Mouse (Mus musculus): ENCODE results near the gene Gls2. TPM values are rescaled to one million over a fixed set of nuclear protein-coding genes. Genes with fewer than 3 reads are reported as not detected.
"Not testable (repeated sequence)": the region's sequence is repeated elsewhere in the genome, so short reads cannot be mapped to it uniquely, and the experiment has no call there.

Gene Gls2
- 1.2 and 1.5 TPM in 2 replicates for polyA plus RNA-seq (2014; fragmentation: Nextera tagmentation; extraction: Ambion mirVana)

DNA sequence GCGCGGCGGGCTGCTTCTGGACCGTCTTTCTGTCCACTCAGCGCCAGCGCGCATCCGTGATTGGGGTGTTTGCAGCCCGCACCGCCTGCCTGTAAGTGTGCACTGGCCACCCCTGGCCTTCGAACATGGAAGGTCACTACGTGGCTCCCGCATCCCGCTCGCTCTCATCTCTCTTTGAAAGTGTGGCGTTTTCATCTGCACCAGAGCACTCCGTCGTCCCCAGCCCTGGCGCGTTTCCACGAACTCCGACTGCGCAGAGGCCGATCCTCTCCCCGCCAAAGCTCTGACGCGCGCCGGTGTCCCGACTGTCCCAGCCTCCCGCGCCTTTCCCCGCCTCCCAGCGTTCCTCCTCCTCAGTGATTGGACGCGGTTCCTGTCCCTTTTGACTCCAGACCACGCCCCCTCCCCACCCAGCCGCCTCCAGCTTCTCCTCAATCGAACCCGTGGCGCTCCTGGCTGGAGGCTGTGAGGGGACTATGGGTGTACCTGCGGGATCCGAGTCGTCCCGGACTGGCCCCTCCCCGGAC, at the start of gene Gls2:
Gls2 (plus strand) TSS at position 434 of the 527 bp plus-strand sequence.
- Histone ChIP-seq H3K9ac (ENCODE audit: low read length) (peak within 1 kb of the TSS; percentile 71), H3K4me1 (ENCODE audit: control insufficient read depth, insufficient read depth, low read length) (0 out of 2 replicates have a peak, but pooled peaks cover 6% of the 10 kb centered on the region), H3K27ac (ENCODE audit: low read depth, low read length) (no peak within 1 kb of the TSS), H3K27me3 (ENCODE audit: control insufficient read depth, insufficient read depth, low read length) (peaks cover 18% of the 10 kb centered on the region), H3K9me3 (ENCODE audit: control insufficient read depth, low read length) (no peaks in the 10 kb centered on the region), H3K4me3 (ENCODE audit: low read depth, low read length) (peak within 1 kb of the TSS; percentile 69), H3K4me2 (ENCODE audit: low read depth) (peak within 1 kb of the TSS; percentile 99), H3K36me3 (ENCODE audit: control insufficient read depth, insufficient read depth, low read length) (no peaks in the 10 kb centered on the region)
- under 1% methylated on average over 42 of the region's 46 CpGs for WGBS
- DNase-seq (ENCODE audit: low spot score) = peak; percentile 96
- ATAC-seq (ENCODE audit: insufficient read depth, low FRiP score, low TSS enrichment) = peak; percentile 96

DNA sequence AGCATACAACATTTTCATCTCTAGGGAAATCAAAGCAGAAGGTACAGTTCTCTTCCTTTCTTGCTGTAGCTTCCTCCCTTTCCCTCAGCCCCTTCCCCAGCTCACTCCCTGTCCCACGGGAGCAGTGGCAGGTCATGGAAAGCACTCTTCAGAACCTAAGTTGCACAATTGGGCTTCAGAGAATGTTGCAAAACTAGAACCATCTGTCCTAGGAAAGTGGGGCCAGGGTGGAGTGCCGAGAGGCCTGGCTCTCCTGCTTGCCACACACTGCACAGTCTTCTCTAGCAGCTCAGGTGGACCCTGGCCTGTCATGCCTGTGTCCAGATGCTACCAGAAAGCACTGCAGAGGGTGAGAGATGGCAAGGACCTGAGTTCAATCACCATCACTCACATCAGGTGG, 49.3 kb upstream of the Gls2 start:
- H3K4me1 ChIP-seq (ENCODE audit: control insufficient read depth, insufficient read depth, low read length) = no peaks in the 10 kb centered on the region
- no peak overlapping the region for H3K4me3 ChIP-seq (ENCODE audit: low read depth, low read length)
- ATAC-seq (ENCODE audit: insufficient read depth, low FRiP score, low TSS enrichment) (no peak), DNase-seq (ENCODE audit: low spot score) (no peak)
- no peaks in the 10 kb centered on the region for H3K9me3 ChIP-seq (ENCODE audit: control insufficient read depth, low read length)
- no peak overlapping the region for H3K9ac ChIP-seq (ENCODE audit: low read length)
- WGBS = 85% methylated on average over 2 of the region's 2 CpGs
- H3K4me2 ChIP-seq (ENCODE audit: low read depth) = no peak overlapping the region
- H3K36me3 ChIP-seq (ENCODE audit: control insufficient read depth, insufficient read depth, low read length) = no peaks in the 10 kb centered on the region; the same call in 1 of the 2 replicates
- H3K27me3 ChIP-seq (ENCODE audit: control insufficient read depth, insufficient read depth, low read length) = no peaks in the 10 kb centered on the region
- H3K27ac ChIP-seq (ENCODE audit: low read depth, low read length) = no peak overlapping the region

DNA sequence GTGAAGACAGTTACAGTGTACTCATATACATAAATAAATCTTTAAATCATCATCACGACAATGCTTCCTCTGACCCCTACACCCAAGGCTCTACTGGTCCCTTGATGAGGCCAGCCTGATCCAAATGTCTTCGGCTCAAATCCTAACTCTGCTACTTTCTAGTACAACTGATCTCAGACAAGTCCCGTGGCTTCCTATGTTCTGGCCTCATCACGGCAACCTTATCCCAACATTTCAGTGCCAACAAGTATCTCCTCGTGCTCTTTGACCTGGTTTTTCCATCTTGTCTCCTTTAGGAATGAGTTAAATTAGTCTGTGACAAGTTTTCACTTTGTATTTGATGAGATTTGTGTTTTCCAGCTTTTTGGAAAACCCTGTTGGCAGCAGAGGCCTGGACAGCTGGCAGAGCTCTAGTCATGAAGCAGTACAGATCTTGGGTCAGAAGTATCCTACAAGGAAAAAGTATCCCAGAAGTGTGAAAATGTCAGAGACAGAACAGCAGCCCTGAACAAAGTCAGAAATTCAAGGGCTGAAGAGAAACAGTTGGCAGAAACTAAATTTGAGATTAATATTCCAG, 45.4 kb upstream of the Gls2 start:
- Histone ChIP-seq H3K4me2 (ENCODE audit: low read depth) (no peak overlapping the region), H3K27ac (ENCODE audit: low read depth, low read length) (no peak overlapping the region)
- 89% methylated on average over 5 of the region's 5 CpGs for WGBS

DNA sequence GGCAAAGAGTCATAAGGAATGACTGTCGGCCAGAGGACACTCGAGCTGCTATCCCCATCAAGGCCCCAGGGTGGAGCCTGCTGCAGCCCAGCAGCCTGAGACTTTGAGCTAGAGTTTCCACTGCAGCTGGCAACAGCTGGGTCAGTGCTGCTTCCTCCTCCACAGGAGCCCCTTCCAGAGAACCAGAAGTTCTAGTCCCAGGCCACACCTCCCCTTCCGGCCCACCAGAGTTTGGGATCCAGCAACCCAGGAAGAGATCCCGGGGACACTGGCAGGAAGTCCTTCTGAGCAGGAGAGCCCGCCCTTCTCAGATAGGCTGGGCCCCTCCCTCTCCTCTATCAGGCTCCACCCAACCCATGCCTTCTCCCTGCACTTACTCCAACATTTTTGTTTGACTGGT, 44.7 kb upstream of the Gls2 start:
- peak; percentile 61 for DNase-seq (ENCODE audit: low spot score)
- H3K27ac ChIP-seq (ENCODE audit: low read depth, low read length) = no peak overlapping the region
- no peak overlapping the region for H3K4me3 ChIP-seq (ENCODE audit: low read depth, low read length)
- no peaks in the 10 kb centered on the region for H3K27me3 ChIP-seq (ENCODE audit: control insufficient read depth, insufficient read depth, low read length)
- H3K9me3 ChIP-seq (ENCODE audit: control insufficient read depth, low read length) = no peaks in the 10 kb centered on the region
- 3% methylated on average over 5 of the region's 5 CpGs for WGBS
- no peaks in the 10 kb centered on the region for H3K36me3 ChIP-seq (ENCODE audit: control insufficient read depth, insufficient read depth, low read length)
- no peak overlapping the region for H3K4me2 ChIP-seq (ENCODE audit: low read depth)
- no peak for ATAC-seq (ENCODE audit: insufficient read depth, low FRiP score, low TSS enrichment)
- no peak overlapping the region for H3K9ac ChIP-seq (ENCODE audit: low read length)
- no peaks in the 10 kb centered on the region for H3K4me1 ChIP-seq (ENCODE audit: control insufficient read depth, insufficient read depth, low read length)

More for the DNA sequence above, 45.4 kb upstream of the Gls2 start:
- DNase-seq (ENCODE audit: low spot score) (no peak), ATAC-seq (ENCODE audit: insufficient read depth, low FRiP score, low TSS enrichment) (no peak)
- no peak overlapping the region for H3K9ac ChIP-seq (ENCODE audit: low read length)
- no peaks in the 10 kb centered on the region for H3K9me3 ChIP-seq (ENCODE audit: control insufficient read depth, low read length)
- H3K27me3 ChIP-seq (ENCODE audit: control insufficient read depth, insufficient read depth, low read length) = no peaks in the 10 kb centered on the region
- no peaks in the 10 kb centered on the region for H3K36me3 ChIP-seq (ENCODE audit: control insufficient read depth, insufficient read depth, low read length)
- no peak overlapping the region for H3K4me3 ChIP-seq (ENCODE audit: low read depth, low read length)
- no peaks in the 10 kb centered on the region for H3K4me1 ChIP-seq (ENCODE audit: control insufficient read depth, insufficient read depth, low read length)

DNA sequence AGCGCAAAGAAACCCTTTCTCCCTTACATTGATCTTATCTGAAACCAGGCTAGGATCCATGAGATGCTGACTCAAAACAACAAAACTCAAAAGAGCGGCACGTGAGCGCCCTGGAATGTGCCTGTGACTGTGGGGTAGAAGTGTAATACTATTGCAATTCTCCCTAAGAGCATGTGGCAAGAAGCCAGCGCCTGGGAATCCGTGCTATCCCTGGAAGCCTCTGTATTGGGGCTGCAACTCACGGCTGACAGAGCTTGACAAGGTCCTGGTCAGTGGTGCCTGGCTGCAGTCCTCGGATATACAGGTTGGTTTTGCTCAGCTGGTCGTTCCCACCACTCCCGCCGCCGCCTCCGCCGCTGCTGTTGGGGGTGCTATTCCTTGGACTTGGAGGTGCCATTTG, 43.3 kb upstream of the Gls2 start:
- DNase-seq (ENCODE audit: low spot score) (no peak), ATAC-seq (ENCODE audit: insufficient read depth, low FRiP score, low TSS enrichment) (no peak)
- H3K4me2 ChIP-seq (ENCODE audit: low read depth) = no peak overlapping the region
- no peaks in the 10 kb centered on the region for H3K4me1 ChIP-seq (ENCODE audit: control insufficient read depth, insufficient read depth, low read length)
- H3K4me3 ChIP-seq (ENCODE audit: low read depth, low read length) = no peak overlapping the region
- no peaks in the 10 kb centered on the region for H3K9me3 ChIP-seq (ENCODE audit: control insufficient read depth, low read length)
- H3K27ac ChIP-seq (ENCODE audit: low read depth, low read length) = no peak overlapping the region
- H3K9ac ChIP-seq (ENCODE audit: low read length) = no peak overlapping the region
- WGBS = 89% methylated on average over 14 of the region's 14 CpGs
- H3K36me3 ChIP-seq (ENCODE audit: control insufficient read depth, insufficient read depth, low read length) = no peaks in the 10 kb centered on the region
- no peaks in the 10 kb centered on the region for H3K27me3 ChIP-seq (ENCODE audit: control insufficient read depth, insufficient read depth, low read length)

DNA sequence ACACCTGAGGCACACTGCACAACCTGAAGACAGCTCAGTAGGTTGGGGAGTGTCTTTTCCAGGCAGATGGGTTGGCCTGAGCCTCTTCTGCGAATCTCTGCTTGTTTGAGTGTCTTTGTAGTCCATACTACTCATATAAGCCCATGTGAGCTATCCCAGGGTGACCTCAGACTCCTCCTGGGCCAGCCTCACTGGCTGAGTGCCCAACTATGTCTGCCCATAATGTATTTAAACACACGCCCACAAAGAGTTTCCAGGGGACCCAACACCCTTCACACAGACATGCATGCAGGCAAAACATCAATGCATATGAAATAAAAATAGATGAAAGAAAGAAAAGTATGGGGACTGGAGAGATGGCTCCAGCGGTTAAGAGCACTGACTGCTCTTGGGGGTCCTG, 40.3 kb upstream of the Gls2 start:
- H3K9ac ChIP-seq (ENCODE audit: low read length) = no peak overlapping the region
- H3K36me3 ChIP-seq (ENCODE audit: control insufficient read depth, insufficient read depth, low read length) = no peaks in the 10 kb centered on the region
- no peak overlapping the region for H3K4me3 ChIP-seq (ENCODE audit: low read depth, low read length)
- no peaks in the 10 kb centered on the region for H3K4me1 ChIP-seq (ENCODE audit: control insufficient read depth, insufficient read depth, low read length)
- ATAC-seq (ENCODE audit: insufficient read depth, low FRiP score, low TSS enrichment) (no peak), DNase-seq (ENCODE audit: low spot score) (no peak)
- H3K27me3 ChIP-seq (ENCODE audit: control insufficient read depth, insufficient read depth, low read length) = no peaks in the 10 kb centered on the region
- H3K9me3 ChIP-seq (ENCODE audit: control insufficient read depth, low read length) = no peaks in the 10 kb centered on the region
- H3K27ac ChIP-seq (ENCODE audit: low read depth, low read length) = no peak overlapping the region
- 79% methylated on average over 3 of the region's 3 CpGs for WGBS
- H3K4me2 ChIP-seq (ENCODE audit: low read depth) = no peak overlapping the region

DNA sequence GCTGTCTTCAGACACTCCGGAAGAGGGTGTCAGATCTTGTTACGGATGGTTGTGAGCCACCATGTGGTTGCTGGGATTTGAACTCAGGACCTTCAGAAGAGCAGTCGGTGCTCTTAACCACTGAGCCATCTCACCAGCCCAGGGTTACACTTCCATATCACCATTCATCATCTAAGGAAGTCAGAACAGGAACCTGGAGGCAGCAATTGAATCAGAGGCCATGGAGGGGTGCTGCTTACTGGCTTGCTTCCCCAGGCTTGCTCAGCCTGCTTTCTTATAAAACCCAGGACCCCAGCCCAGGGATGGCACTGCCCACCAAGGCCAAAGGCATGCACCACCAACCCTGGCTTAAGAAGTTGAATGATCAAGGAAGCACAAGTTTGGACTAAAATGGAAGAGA, 28.5 kb upstream of the Gls2 start:
- not testable (repeated sequence) for H3K9me3 ChIP-seq (ENCODE audit: control insufficient read depth, low read length); DNase-seq (ENCODE audit: low spot score); H3K27me3 ChIP-seq (ENCODE audit: control insufficient read depth, insufficient read depth, low read length); H3K4me1 ChIP-seq (ENCODE audit: control insufficient read depth, insufficient read depth, low read length); H3K36me3 ChIP-seq (ENCODE audit: control insufficient read depth, insufficient read depth, low read length); H3K9ac ChIP-seq (ENCODE audit: low read length); H3K4me3 ChIP-seq (ENCODE audit: low read depth, low read length); H3K4me2 ChIP-seq (ENCODE audit: low read depth); H3K27ac ChIP-seq (ENCODE audit: low read depth, low read length); ATAC-seq (ENCODE audit: insufficient read depth, low FRiP score, low TSS enrichment)
- whole genome bisulfite sequencing = 94% methylated on average over 2 of the region's 3 CpGs

DNA sequence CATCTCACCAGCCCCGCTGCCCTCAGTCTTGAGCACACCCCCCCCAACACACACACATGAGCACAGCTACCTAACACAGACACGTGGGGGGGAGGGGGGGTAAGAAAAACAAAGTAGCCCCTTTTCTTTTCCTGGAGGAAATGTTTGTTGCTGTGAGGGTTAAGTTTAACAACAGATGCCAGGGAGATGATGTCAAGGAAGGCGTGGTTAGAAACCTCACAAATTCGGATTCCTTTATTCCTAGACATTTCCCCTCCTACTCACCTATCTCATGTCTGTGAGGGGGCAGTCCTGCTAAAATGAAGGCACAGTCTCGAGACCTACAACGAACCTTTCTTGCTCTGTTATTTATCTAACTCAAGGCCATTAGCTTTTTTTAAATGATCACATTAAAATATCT, 27.2 kb upstream of the Gls2 start:
- no peaks in the 10 kb centered on the region for H3K4me1 ChIP-seq (ENCODE audit: control insufficient read depth, insufficient read depth, low read length)
- H3K9ac ChIP-seq (ENCODE audit: low read length) = no peak overlapping the region
- ATAC-seq (ENCODE audit: insufficient read depth, low FRiP score, low TSS enrichment) (no peak), DNase-seq (ENCODE audit: low spot score) (no peak)
- H3K9me3 ChIP-seq (ENCODE audit: control insufficient read depth, low read length) = no peaks in the 10 kb centered on the region
- H3K4me3 ChIP-seq (ENCODE audit: low read depth, low read length) = no peak overlapping the region
- H3K4me2 ChIP-seq (ENCODE audit: low read depth) = no peak overlapping the region
- 65% methylated on average over 6 of the region's 6 CpGs for WGBS
- no peaks in the 10 kb centered on the region for H3K27me3 ChIP-seq (ENCODE audit: control insufficient read depth, insufficient read depth, low read length)
- no peaks in the 10 kb centered on the region for H3K36me3 ChIP-seq (ENCODE audit: control insufficient read depth, insufficient read depth, low read length)
- H3K27ac ChIP-seq (ENCODE audit: low read depth, low read length) = no peak overlapping the region

DNA sequence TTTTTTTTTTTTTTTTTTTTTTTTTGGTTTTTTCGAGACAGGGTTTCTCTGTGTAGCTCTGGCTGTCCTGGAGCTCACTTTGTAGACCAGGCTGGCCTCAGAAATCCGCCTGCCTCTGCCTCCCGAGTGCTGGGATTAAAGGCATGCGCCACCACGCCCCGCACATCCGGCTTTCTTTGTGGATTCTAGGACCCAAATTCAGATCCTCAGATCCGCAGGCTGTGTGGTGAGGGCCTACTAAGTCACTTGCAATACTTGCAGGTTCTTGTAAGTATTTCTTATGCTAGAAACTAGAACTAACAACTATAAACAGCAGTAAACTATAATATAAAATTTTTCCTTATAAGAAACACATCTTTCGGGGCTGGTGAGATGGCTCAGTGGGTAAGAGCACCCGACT, 22.9 kb upstream of the Gls2 start:
- not testable (repeated sequence) for H3K4me1 ChIP-seq (ENCODE audit: control insufficient read depth, insufficient read depth, low read length); H3K4me3 ChIP-seq (ENCODE audit: low read depth, low read length); ATAC-seq (ENCODE audit: insufficient read depth, low FRiP score, low TSS enrichment); H3K27me3 ChIP-seq (ENCODE audit: control insufficient read depth, insufficient read depth, low read length); DNase-seq (ENCODE audit: low spot score); H3K9me3 ChIP-seq (ENCODE audit: control insufficient read depth, low read length); H3K36me3 ChIP-seq (ENCODE audit: control insufficient read depth, insufficient read depth, low read length); H3K27ac ChIP-seq (ENCODE audit: low read depth, low read length); H3K4me2 ChIP-seq (ENCODE audit: low read depth); H3K9ac ChIP-seq (ENCODE audit: low read length)
- WGBS = 94% methylated on average over 10 of the region's 10 CpGs

Data from neural tube, embryonic 11.5 days (tissue).